Mouse (Mus musculus) embryonic facial prominence, embryonic 12.5 days (tissue): ENCODE measurements around the gene Ankrd23. TPM values are rescaled to one million over a fixed set of nuclear protein-coding genes. Genes with fewer than 3 reads are reported as not detected.
A peak's percentile ranks its signal among the peaks of the same experiment; 100 is the strongest.

Source experiments
- ATAC-seq: fragments of 200-750 bp; cut with Nextera tagmentation; 2 replicates; pipeline ENCODE4 v1.8.0; 2017; ENCODE audit not compliant: insufficient number of reproducible peaks, insufficient read depth, low FRiP score, low TSS enrichment
- H3K27ac ChIP-seq: fragments of 300-500 bp; sonication (generic); 2 replicates; pipeline ENCODE4 v1.5.1; 2016; ENCODE audit warnings: mild to moderate bottlenecking
- H3K27me3 ChIP-seq: fragments of 300-500 bp; sonication (generic); 2 replicates; pipeline ENCODE4 v1.6.1; 2016; ENCODE audit warnings: mild to moderate bottlenecking, moderate library complexity
- H3K36me3 ChIP-seq: fragments of 300-500 bp; sonication (generic); 2 replicates; pipeline ENCODE4 v1.6.1; 2016; ENCODE audit warnings: mild to moderate bottlenecking
- H3K4me1 ChIP-seq: fragments of 300-500 bp; sonication (generic); 2 replicates; pipeline ENCODE4 v1.6.1; 2016
- H3K4me2 ChIP-seq: fragments of 300-500 bp; sonication (generic); replicated peaks from 2 replicates; pipeline ENCODE4 v1.6.1; 2016; ENCODE audit warnings: mild to moderate bottlenecking, moderate library complexity
- H3K4me3 ChIP-seq: fragments of 300-500 bp; sonication (generic); 2 replicates; pipeline ENCODE4 v1.5.1; 2016; ENCODE audit warnings: mild to moderate bottlenecking
- H3K9ac ChIP-seq: fragments of 300-500 bp; sonication (generic); 2 replicates; pipeline ENCODE4 v1.6.1; 2016; ENCODE audit warnings: mild to moderate bottlenecking, moderate library complexity
- H3K9me3 ChIP-seq: fragments of 300-500 bp; sonication (generic); 2 replicates; pipeline ENCODE4 v1.6.1; 2016; ENCODE audit warnings: mild to moderate bottlenecking, moderate library complexity
- WGBS: fragments of 180-500 bp; shearing (Covaris S2); methylation state at CpG from one replicate; pipeline ENCODE4 v1.1.7; 2016; 5-methylcytosine and 5-hydroxymethylcytosine counted together
- polyA plus RNA-seq: library from polyadenylated mRNA; unstranded; fragments of >200 nt; fragmentation: Nextera tagmentation; extraction: Ambion mirVana; gene quantifications from 2 replicates; pipeline ENCODE4 v1.2.1, GENCODE M21; 2016

The Ankrd23 gene
- polyA plus RNA-seq, 1 experiment from 2014 or later = 19.2 TPM

- Histone ChIP-seq H3K27ac (0 out of 2 replicates have a peak overlapping the region, but pooled peaks have one; percentile 74), H3K4me2 (no peak overlapping the region), H3K4me3 (no peak overlapping the region), H3K36me3 (peaks cover 67% of the 10 kb centered on the region), H3K9ac (no peak overlapping the region; the same call in 1 of the 2 replicates), H3K27me3 (no peaks in the 10 kb centered on the region), H3K9me3 (no peaks in the 10 kb centered on the region), H3K4me1 (peaks cover 52% of the 10 kb centered on the region)
- ATAC-seq = no peak
- WGBS = 77% methylated on average over 20 of the region's 20 CpGs
Observed at GRCm38 (mm10) chr1:36550075-36550863, 13.6 kb upstream of the Ankrd23 start.

DNA sequence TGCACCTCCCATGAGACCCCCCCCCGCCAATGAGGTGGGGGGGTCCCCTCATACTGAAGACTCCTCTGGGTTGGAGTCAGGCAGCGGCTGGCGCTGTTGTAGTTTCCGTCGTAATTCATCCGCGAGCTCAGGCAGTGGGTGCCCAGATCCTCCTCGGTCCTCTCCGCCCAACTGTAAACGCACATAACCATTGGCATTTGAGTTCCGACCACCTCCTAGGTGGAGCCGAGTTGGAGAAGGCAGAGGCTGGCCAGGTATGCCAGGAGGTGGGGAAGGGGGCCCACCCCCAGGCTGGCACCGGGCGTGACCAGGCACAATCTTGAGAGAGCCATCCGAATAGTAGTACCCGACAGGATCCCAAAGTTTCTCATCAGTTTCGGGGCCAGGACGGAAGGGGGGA is 12.8 kb upstream of the Ankrd23 start:
- Histone ChIP-seq H3K27me3 (no peaks in the 10 kb centered on the region), H3K27ac (peak overlapping the region; percentile 74; the same call in 1 of the 2 replicates), H3K4me3 (no peak overlapping the region), H3K36me3 (peaks cover 60% of the 10 kb centered on the region), H3K9ac (peak overlapping the region; percentile 24; the same call in 1 of the 2 replicates), H3K4me2 (0 out of 2 replicates have a peak overlapping the region, but pooled peaks have one; percentile 9), H3K4me1 (peaks cover 45% of the 10 kb centered on the region), H3K9me3 (no peaks in the 10 kb centered on the region)
- WGBS = 86% methylated on average over 18 of the region's 18 CpGs
- no peak for ATAC-seq

DNA sequence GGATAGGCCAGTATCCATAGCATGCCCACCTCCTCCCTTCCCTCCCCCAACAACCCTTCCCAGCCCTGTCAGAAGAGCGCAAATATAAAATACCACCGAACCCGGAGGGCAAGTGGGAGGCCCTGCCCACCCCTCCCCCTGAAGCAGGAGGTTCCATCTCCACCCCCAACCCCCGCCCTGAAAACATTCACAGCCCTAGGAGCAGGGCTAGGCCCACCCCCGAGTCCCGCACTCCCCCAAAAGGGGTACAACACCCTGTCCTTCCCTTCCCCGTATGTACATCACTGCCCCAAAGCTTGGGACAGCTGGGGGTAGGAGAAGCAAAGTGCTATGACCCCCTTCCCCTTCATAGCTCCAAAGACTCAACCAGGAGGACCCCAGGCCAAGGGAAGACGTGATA is 12.1 kb upstream of the Ankrd23 start:
- H3K4me1 ChIP-seq = peaks cover 39% of the 10 kb centered on the region
- 45% methylated on average over 7 of the region's 8 CpGs for WGBS
- H3K9ac ChIP-seq = 0 out of 2 replicates have a peak overlapping the region, but pooled peaks have one; percentile 19
- H3K4me3 ChIP-seq = no peak overlapping the region
- H3K27ac ChIP-seq = peak overlapping the region; percentile 74; the same call in 1 of the 2 replicates
- H3K27me3 ChIP-seq = no peaks in the 10 kb centered on the region
- no peaks in the 10 kb centered on the region for H3K9me3 ChIP-seq
- ATAC-seq = no peak
- peaks cover 52% of the 10 kb centered on the region for H3K36me3 ChIP-seq
- 0 out of 2 replicates have a peak overlapping the region, but pooled peaks have one; percentile 9 for H3K4me2 ChIP-seq

- Histone ChIP-seq H3K36me3 (peaks cover 46% of the 10 kb centered on the region), H3K4me2 (no peak overlapping the region), H3K4me3 (no peak overlapping the region), H3K9ac (no peak overlapping the region), H3K27ac (peak overlapping the region; percentile 74), H3K4me1 (peaks cover 39% of the 10 kb centered on the region), H3K27me3 (no peaks in the 10 kb centered on the region), H3K9me3 (no peaks in the 10 kb centered on the region)
- 27% methylated on average over 9 of the region's 9 CpGs for WGBS
- ATAC-seq = no peak
Observed at GRCm38 (mm10) chr1:36547981-36548598, 11.4 kb upstream of the Ankrd23 start.

GRCm38 (mm10) chr1:36546888-36547471 is 10.3 kb upstream of the Ankrd23 start, which contains the start of gene Ankrd39:
Gene Ankrd39 (minus strand): TSS chr1:36547445.
- Histone ChIP-seq H3K4me2 (peak within 1 kb of the TSS; percentile 72), H3K4me1 (peaks cover 39% of the 10 kb centered on the region)
- under 1% methylated on average over 43 of the region's 43 CpGs for whole genome bisulfite sequencing

DNA sequence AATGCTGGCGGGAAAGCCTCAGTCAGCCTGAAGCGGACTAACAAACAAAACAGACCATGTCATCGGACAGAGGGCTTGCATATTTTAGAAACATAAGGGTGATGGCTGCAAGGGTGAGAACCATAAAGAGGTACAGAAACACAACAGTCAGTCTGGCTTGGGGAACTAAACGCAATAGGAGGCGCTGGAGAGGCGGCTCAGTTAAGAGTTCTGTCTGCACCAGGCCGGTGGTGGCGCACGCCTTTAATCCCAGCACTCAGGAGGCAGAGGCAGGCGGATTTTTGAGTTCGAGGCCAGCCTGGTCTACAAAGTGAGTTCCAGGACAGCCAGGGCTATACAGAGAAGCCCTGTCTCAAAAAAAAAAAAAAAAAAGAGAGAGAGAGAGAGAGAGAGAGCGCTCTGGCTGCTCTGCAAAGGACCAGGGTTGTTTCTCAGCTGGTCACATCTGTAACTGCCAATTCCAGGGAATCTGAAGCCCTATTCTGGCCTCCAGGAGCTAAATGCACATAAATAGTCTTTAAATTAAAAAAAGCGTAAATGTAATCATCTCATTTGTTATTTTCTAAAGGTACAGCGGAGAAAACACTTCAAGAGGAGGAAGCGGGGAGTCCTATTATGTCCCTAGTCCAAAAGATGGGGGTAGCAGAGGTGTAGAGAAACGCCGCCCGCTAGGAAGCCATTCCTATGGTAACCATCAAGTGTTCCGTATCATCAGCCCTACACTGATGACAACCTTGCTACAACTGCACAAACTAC is 9.3 kb upstream of the Ankrd23 start:
- no peaks in the 10 kb centered on the region for H3K9me3 ChIP-seq
- peak overlapping the region; percentile 72 for H3K4me2 ChIP-seq
- H3K27me3 ChIP-seq = no peaks in the 10 kb centered on the region
- peaks cover 39% of the 10 kb centered on the region for H3K4me1 ChIP-seq
- WGBS = 71% methylated on average over 19 of the region's 19 CpGs
- peak overlapping the region; percentile 68 for H3K4me3 ChIP-seq
- no peak for ATAC-seq
- H3K27ac ChIP-seq = no peak overlapping the region
- peak overlapping the region; percentile 70; the same call in 1 of the 2 replicates for H3K9ac ChIP-seq
- H3K36me3 ChIP-seq = peaks cover 36% of the 10 kb centered on the region

More at GRCm38 (mm10) chr1:36546888-36547471, 10.3 kb upstream of the Ankrd23 start, which contains the start of gene Ankrd39:
- Histone ChIP-seq H3K27me3 (no peaks in the 10 kb centered on the region), H3K9ac (peak within 1 kb of the TSS; percentile 70), H3K9me3 (no peaks in the 10 kb centered on the region), H3K27ac (peak within 1 kb of the TSS; percentile 80), H3K36me3 (peaks cover 36% of the 10 kb centered on the region), H3K4me3 (peak within 1 kb of the TSS; percentile 68)
- ATAC-seq = peak; percentile 95

DNA sequence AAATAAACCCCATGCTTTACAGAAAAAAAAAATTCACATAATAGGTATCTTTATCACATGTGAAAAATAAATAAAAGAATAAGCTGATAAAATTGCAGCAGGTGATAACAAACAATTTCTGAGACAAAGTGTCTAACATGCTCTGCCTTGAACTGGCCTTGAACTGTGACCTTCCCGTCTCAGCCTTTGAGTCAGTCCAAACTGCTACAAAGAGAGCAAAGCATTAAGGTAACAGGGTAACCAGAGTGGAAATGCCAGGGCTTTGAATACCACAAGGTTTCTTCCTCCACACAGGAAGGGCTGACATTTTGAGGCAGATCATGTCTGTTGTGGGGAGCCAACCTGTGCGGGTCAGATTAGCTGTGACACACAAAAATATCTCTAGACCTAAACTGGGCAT is 8.7 kb upstream of the Ankrd23 start:
- no peak overlapping the region for H3K4me2 ChIP-seq
- H3K4me3 ChIP-seq = no peak overlapping the region
- no peak overlapping the region for H3K27ac ChIP-seq
- WGBS = 74% methylated on average over 2 of the region's 2 CpGs
- no peak for ATAC-seq
- H3K9ac ChIP-seq = no peak overlapping the region
- H3K4me1 ChIP-seq = peaks cover 39% of the 10 kb centered on the region
- peaks cover 34% of the 10 kb centered on the region for H3K36me3 ChIP-seq
- H3K9me3 ChIP-seq = no peaks in the 10 kb centered on the region
- no peaks in the 10 kb centered on the region for H3K27me3 ChIP-seq

- Histone ChIP-seq H3K27ac (no peak overlapping the region), H3K4me2 (no peak overlapping the region), H3K27me3 (no peaks in the 10 kb centered on the region), H3K4me1 (peaks cover 17% of the 10 kb centered on the region), H3K9me3 (no peaks in the 10 kb centered on the region), H3K4me3 (no peak overlapping the region), H3K36me3 (peaks cover 34% of the 10 kb centered on the region), H3K9ac (no peak overlapping the region)
- ATAC-seq = no peak
- WGBS = 91% methylated on average over 9 of the region's 9 CpGs
Observed at GRCm38 (mm10) chr1:36542925-36543324, 6.2 kb upstream of the Ankrd23 start.

- 95% methylated on average over 16 of the region's 16 CpGs for WGBS
- no peak overlapping the region for H3K4me2 ChIP-seq
- no peak overlapping the region for H3K27ac ChIP-seq
- H3K9ac ChIP-seq = no peak overlapping the region
- H3K9me3 ChIP-seq = no peaks in the 10 kb centered on the region
- H3K27me3 ChIP-seq = no peaks in the 10 kb centered on the region
- no peak overlapping the region for H3K4me3 ChIP-seq
- peaks cover 34% of the 10 kb centered on the region for H3K36me3 ChIP-seq
- no peak for ATAC-seq
- H3K4me1 ChIP-seq = peaks cover 11% of the 10 kb centered on the region; the same call in 1 of the 2 replicates
Observed at GRCm38 (mm10) chr1:36541844-36542243, 5.2 kb upstream of the Ankrd23 start.

DNA sequence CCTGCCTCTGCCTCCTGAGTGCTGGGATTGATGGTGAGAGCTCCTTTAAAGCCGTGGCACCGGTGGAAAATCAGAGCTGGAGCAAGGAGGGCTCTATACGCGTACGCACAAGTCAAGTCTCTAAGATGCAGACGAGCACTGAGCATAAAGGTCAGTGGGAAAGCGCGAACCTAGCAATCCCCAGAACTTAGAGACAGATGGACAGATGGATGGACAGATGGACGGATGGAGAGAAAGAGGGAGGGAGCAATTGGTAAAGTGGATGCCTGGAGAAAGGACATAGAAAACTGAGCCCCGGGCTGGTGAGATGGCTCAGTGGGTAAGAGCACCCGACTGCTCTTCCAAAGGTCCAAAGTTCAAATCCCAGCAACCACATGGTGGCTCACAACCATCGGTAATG is 4.1 kb upstream of the Ankrd23 start:
- H3K36me3 ChIP-seq = peaks cover 39% of the 10 kb centered on the region
- H3K27ac ChIP-seq = no peak overlapping the region
- no peak for ATAC-seq

DNA sequence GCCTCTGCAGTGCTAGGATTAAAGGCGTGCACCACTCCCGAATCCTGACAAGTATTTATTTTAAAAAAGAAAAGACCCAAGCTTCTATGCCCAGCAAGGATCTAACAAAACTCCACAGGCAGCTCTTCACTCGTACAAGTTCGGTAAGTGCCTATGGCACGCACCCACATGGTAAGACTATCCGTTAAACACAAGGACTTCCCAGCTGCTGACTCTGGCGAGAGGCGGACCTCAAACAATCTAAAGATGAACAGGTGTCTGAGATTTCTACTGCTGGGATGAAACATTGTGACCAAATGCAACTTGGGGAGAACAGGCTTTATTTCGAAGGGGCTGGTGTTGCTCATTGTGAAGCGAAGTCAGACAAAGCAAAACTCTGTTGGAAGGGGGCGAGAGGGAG is 3.4 kb upstream of the Ankrd23 start:
- H3K9ac ChIP-seq = no peak overlapping the region
- H3K4me2 ChIP-seq = no peak overlapping the region
- no peaks in the 10 kb centered on the region for H3K4me1 ChIP-seq
- no peak overlapping the region for H3K27ac ChIP-seq
- 87% methylated on average over 11 of the region's 11 CpGs for WGBS
- peaks cover 39% of the 10 kb centered on the region for H3K36me3 ChIP-seq
- no peak overlapping the region for H3K4me3 ChIP-seq
- no peak for ATAC-seq
- no peaks in the 10 kb centered on the region for H3K27me3 ChIP-seq
- H3K9me3 ChIP-seq = no peaks in the 10 kb centered on the region

More for the DNA sequence above, 4.1 kb upstream of the Ankrd23 start:
- H3K4me3 ChIP-seq = no peak overlapping the region
- peaks cover 4% of the 10 kb centered on the region; the same call in 1 of the 2 replicates for H3K4me1 ChIP-seq
- no peak overlapping the region for H3K4me2 ChIP-seq
- H3K27me3 ChIP-seq = no peaks in the 10 kb centered on the region
- H3K9ac ChIP-seq = no peak overlapping the region
- H3K9me3 ChIP-seq = no peaks in the 10 kb centered on the region
- WGBS = 92% methylated on average over 12 of the region's 12 CpGs
